Mouse (Mus musculus) inflammation-experienced regulatory T-cells, adult 6 months (primary cell): ENCODE data around the gene Ms4a4a. TPM values are rescaled to one million over a fixed set of nuclear protein-coding genes. Genes with fewer than 3 reads are reported as not detected.

ENCODE experiments used
- ATAC-seq: one replicate; pipeline ENCODE4 v1.8.0; 2017
- polyA plus RNA-seq, 3 experiments: library from polyadenylated mRNA; unstranded; fragments of 100-300 nt; shearing (Covaris generic); gene quantifications; one replicate each; pipeline ENCODE4 v1.2.1; 2017

Ms4a4a gene
- polyA plus RNA-seq, 3 experiments from 2014 or later = 1.2 to 3.9 TPM; not detected in 1

GRCm38 (mm10) chr19:11435058-11435834 is 59.9 kb downstream of the Ms4a4a start:
- peak; percentile 72 for ATAC-seq

Other genes starting within 250 kb of the Ms4a4a start
- gene 1700017D01Rik, start 244.6 kb upstream of the Ms4a4a start, polyA plus RNA-seq = not detected
- not detected for gene 1700025F22Rik, start 210.2 kb upstream of the Ms4a4a start, polyA plus RNA-seq
- gene Ms4a13, start 178.8 kb upstream of the Ms4a4a start, polyA plus RNA-seq = not detected
- gene Ms4a12, start 143.1 kb upstream of the Ms4a4a start, polyA plus RNA-seq = not detected
- 10 to 100 TPM in 1 of 3 experiments, 1 to 10 TPM in 1, under 1 TPM in 1; 0.94 to 10.9 (median 6.5) TPM for gene Ms4a1, start 109.3 kb upstream of the Ms4a4a start, polyA plus RNA-seq
- gene Ms4a5, start 91.7 kb upstream of the Ms4a4a start, polyA plus RNA-seq = not detected
- gene Ms4a14, start 61.1 kb upstream of the Ms4a4a start, polyA plus RNA-seq = not detected
- gene Ms4a7, start 39.4 kb upstream of the Ms4a4a start, polyA plus RNA-seq = under 1 TPM in 1 of 3 experiments, not detected in 2; 0.68 TPM
- gene Ms4a4c, start 29.2 kb downstream of the Ms4a4a start, polyA plus RNA-seq = 10 to 100 TPM; 37.0 to 78.1 (median 53.9) TPM
- 1,000 to 10,000 TPM; 2,395 to 2,899 (median 2,705) TPM for gene Ms4a4b, start 68.0 kb downstream of the Ms4a4a start, polyA plus RNA-seq
- 10 to 100 TPM; 17.0 to 36.7 (median 21.0) TPM for gene Ms4a6c, start 93.8 kb downstream of the Ms4a4a start, polyA plus RNA-seq
- gene Gm8369, start 110.4 kb downstream of the Ms4a4a start, polyA plus RNA-seq = 100 to 1,000 TPM; 382 to 635 (median 544) TPM
- 1,000 to 10,000 TPM; 1,170 to 1,320 (median 1,200) TPM for gene Ms4a6b, start 141.0 kb downstream of the Ms4a4a start, polyA plus RNA-seq
- 1 to 10 TPM; 2.1 to 5.3 (median 3.7) TPM for gene Ms4a4d, start 161.3 kb downstream of the Ms4a4a start, polyA plus RNA-seq
- gene Ms4a6d, start 229.3 kb downstream of the Ms4a4a start, polyA plus RNA-seq = 10 to 100 TPM; 17.3 to 36.2 (median 20.1) TPM
- gene Ms4a2, start 248.2 kb downstream of the Ms4a4a start, polyA plus RNA-seq = under 1 TPM in 1 of 3 experiments, not detected in 2; 0.26 TPM